Mouse (Mus musculus) CD8-positive naive resting alpha-beta T cell, adult 2 months (primary cell): ENCODE results near the gene Huwe1.

Experiments used
- DNase-seq, 2 experiments: peaks; one replicate each; pipeline ENCODE4 v3.0.0; 2022; ENCODE audit warnings: low read depth in 2 of 2, low spot score in 2 of 2

Gene Huwe1

GRCm38 (mm10) chrX:151950231-151950630, 149.6 kb downstream of the Huwe1 start:
- no peak for DNase-seq

GRCm38 (mm10) chrX:151951181-151951580, 150.6 kb downstream of the Huwe1 start:
- no peak for DNase-seq
